Mouse (Mus musculus): ENCODE results near the gene 2810459M11Rik. TPM values are rescaled to one million over a fixed set of nuclear protein-coding genes. Genes with fewer than 3 reads are reported as not detected.

2810459M11Rik gene
- polyA plus RNA-seq, 1 experiment from 2014 or later = 0.48 TPM

- Histone ChIP-seq H3K27me3 (no peaks in the 10 kb centered on the region), H3K27ac (replicated peaks) (no peak overlapping the region), H3K4me2 (replicated peaks) (peak overlapping the region; percentile 53), H3K4me3 (peak overlapping the region; percentile 34), H3K9me3 (no peaks in the 10 kb centered on the region), H3K4me1 (peaks cover 2% of the 10 kb centered on the region; the same call in 1 of the 2 replicates), H3K9ac (replicated peaks) (peak overlapping the region; percentile 41; the same call in 1 of the 2 replicates), H3K36me3 (no peaks in the 10 kb centered on the region)
- 11% methylated on average over 21 of the region's 21 CpGs for WGBS
- peak; percentile 75 for ATAC-seq (ENCODE audit: low FRiP score, low read depth)
Observed at GRCm38 (mm10) chr1:86058856-86059769, 13.4 kb downstream of the 2810459M11Rik start.

GRCm38 (mm10) chr1:86062523-86062922 lies 16.9 kb downstream of the 2810459M11Rik start:
- Histone ChIP-seq H3K4me2 (replicated peaks) (no peak overlapping the region), H3K4me1 (peaks cover 16% of the 10 kb centered on the region), H3K27me3 (no peaks in the 10 kb centered on the region), H3K9ac (replicated peaks) (no peak overlapping the region), H3K4me3 (no peak overlapping the region), H3K9me3 (no peaks in the 10 kb centered on the region), H3K36me3 (no peaks in the 10 kb centered on the region), H3K27ac (replicated peaks) (no peak overlapping the region)
- ATAC-seq (ENCODE audit: low FRiP score, low read depth) = no peak
- WGBS = 90% methylated on average over 6 of the region's 6 CpGs

DNA sequence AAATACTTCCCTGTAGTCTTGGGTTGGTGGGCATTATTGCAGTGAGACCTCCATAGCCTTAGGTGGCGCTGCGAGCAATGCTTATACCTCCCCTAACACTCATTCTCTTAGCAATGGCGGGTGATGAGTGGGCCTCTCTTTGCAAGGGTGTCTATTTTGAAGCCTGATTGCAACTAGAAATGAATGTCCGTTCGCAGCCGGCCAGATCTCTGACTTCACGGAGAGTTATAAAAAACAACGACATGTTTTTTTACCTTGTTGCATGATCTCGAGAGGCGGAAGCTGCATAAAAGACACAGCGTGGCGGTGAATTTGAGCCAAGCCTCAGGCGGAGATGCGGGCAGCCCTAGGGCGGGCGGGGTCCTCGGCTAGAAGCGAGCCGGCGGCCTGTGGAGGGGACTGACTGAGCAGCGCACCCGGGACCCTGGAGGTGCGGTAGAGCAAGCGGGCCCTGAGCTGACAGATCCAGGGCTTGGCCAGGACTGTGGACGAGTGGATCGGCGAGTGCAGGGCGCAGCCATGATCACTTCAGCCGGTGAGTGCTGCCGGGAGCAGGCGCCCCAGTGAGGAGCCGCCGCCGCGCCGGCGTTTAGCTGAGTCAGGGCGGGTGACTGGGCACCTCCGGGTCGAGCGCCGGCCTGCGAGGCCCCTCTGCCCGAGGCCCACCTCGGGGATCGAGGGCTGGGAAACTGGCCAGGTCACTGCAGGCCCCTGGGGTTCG lies 18.8 kb downstream of the 2810459M11Rik start, which contains the start of gene Psmd1:
Gene Psmd1 (plus strand): TSS at position 117 of the 721 bp plus-strand sequence.
- peak within 1 kb of the TSS; percentile 79 for H3K27ac ChIP-seq (replicated peaks)
- no peaks in the 10 kb centered on the region for H3K27me3 ChIP-seq
- no peaks in the 10 kb centered on the region for H3K36me3 ChIP-seq
- peak; percentile 95 for ATAC-seq (ENCODE audit: low FRiP score, low read depth)
- 0% methylated on average over 47 of the region's 47 CpGs for WGBS
- H3K4me2 ChIP-seq (replicated peaks) = peak within 1 kb of the TSS; percentile 96
- peaks cover 13% of the 10 kb centered on the region for H3K4me1 ChIP-seq
- H3K4me3 ChIP-seq = peak within 1 kb of the TSS; percentile 97
- H3K9ac ChIP-seq (replicated peaks) = peak within 1 kb of the TSS; percentile 97
- H3K9me3 ChIP-seq = no peaks in the 10 kb centered on the region

GRCm38 (mm10) chr1:86076565-86076964 lies 30.9 kb downstream of the 2810459M11Rik start:
- Histone ChIP-seq H3K36me3 (peaks cover 70% of the 10 kb centered on the region), H3K9me3 (no peaks in the 10 kb centered on the region), H3K4me2 (replicated peaks) (no peak overlapping the region), H3K27me3 (no peaks in the 10 kb centered on the region), H3K4me3 (no peak overlapping the region), H3K4me1 (no peaks in the 10 kb centered on the region), H3K27ac (replicated peaks) (no peak overlapping the region), H3K9ac (replicated peaks) (no peak overlapping the region)
- 97% methylated on average over 2 of the region's 2 CpGs for WGBS
- no peak for ATAC-seq (ENCODE audit: low FRiP score, low read depth)

DNA sequence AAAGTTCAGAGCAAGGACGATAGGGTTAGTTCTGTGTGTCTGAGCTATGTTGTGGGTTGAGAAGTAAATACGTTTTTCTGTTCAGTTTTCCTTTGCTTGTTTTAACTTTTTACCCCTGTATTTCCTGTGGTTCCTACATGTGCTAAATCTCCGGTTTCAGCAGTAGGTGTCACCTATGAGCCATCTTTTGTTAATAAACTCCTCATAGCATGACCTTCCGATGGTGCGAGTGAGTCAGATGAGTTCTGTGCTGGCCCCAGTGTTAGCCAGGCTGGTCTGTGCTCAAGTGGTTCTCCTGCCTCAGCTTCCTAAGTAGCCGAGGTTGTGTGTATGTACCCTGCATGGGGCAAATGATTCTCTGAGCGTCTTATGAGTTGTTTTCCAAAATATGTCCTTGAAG lies 48.8 kb downstream of the 2810459M11Rik start:
- Histone ChIP-seq H3K9ac (replicated peaks) (no peak overlapping the region), H3K36me3 (peaks cover 72% of the 10 kb centered on the region), H3K27ac (replicated peaks) (no peak overlapping the region), H3K9me3 (no peaks in the 10 kb centered on the region), H3K27me3 (no peaks in the 10 kb centered on the region), H3K4me3 (no peak overlapping the region), H3K4me1 (no peaks in the 10 kb centered on the region), H3K4me2 (replicated peaks) (no peak overlapping the region)
- ATAC-seq (ENCODE audit: low FRiP score, low read depth) = no peak
- 86% methylated on average over 7 of the region's 7 CpGs for WGBS

DNA sequence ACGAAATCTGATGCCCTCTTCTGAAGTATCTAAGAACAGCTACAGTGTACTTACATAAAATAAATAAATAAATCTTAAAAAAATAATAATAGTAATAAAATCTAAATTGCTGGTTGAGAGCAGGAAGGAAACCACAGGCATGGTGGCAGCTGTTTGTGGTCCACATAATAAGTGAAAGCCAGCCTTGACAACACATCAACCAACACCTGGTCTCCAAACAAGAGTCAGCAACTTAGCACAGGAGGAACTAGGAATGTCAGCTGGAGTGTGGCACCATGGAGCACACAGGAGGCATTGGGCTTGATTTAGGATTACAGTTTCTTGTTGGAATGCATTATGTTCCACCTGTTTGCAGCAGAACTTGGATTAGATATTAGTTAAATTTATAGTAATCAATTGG lies 59.4 kb downstream of the 2810459M11Rik start:
- Histone ChIP-seq H3K36me3 (0 out of 2 replicates have a peak, but pooled peaks cover 4% of the 10 kb centered on the region), H3K27ac (replicated peaks) (no peak overlapping the region), H3K4me2 (replicated peaks) (no peak overlapping the region), H3K9me3 (no peaks in the 10 kb centered on the region), H3K27me3 (no peaks in the 10 kb centered on the region), H3K4me1 (no peaks in the 10 kb centered on the region), H3K4me3 (no peak overlapping the region), H3K9ac (replicated peaks) (no peak overlapping the region)
- 100% methylated on average over 1 of the region's 1 CpGs for WGBS
- ATAC-seq (ENCODE audit: low FRiP score, low read depth) = no peak

Other genes with a start within 250 kb of the 2810459M11Rik start
- gene Itm2c, start 151.6 kb upstream of the 2810459M11Rik start, polyA plus RNA-seq (2016; fragmentation: Nextera tagmentation; extraction: Ambion mirVana) = 146 and 163 TPM in 2 replicates
- gene 4933407L21Rik, start 117.4 kb upstream of the 2810459M11Rik start, polyA plus RNA-seq (2016; fragmentation: Nextera tagmentation; extraction: Ambion mirVana) = 2.4 and 3.0 TPM in 2 replicates
- gene Gpr55, start 84.9 kb upstream of the 2810459M11Rik start, polyA plus RNA-seq (2016; fragmentation: Nextera tagmentation; extraction: Ambion mirVana) = 0.05 and 0.08 TPM in 2 replicates
- gene Spata3, start 29.0 kb upstream of the 2810459M11Rik start, polyA plus RNA-seq (2016; fragmentation: Nextera tagmentation; extraction: Ambion mirVana) = 0.17 TPM in 1 of 2 replicates, not detected in the other
- 195 and 207 TPM in 2 replicates for gene Psmd1, start 18.5 kb downstream of the 2810459M11Rik start, polyA plus RNA-seq (2016; fragmentation: Nextera tagmentation; extraction: Ambion mirVana)
- 0.29 and 0.33 TPM in 2 replicates for gene Htr2b, start 66.1 kb downstream of the 2810459M11Rik start, polyA plus RNA-seq (2016; fragmentation: Nextera tagmentation; extraction: Ambion mirVana)
- not detected in 2 replicates for gene Gm21972, start 87.8 kb downstream of the 2810459M11Rik start, polyA plus RNA-seq (2016; fragmentation: Nextera tagmentation; extraction: Ambion mirVana)
- gene Armc9, start 108.9 kb downstream of the 2810459M11Rik start, polyA plus RNA-seq (2016; fragmentation: Nextera tagmentation; extraction: Ambion mirVana) = 37.9 and 41.2 TPM in 2 replicates

Data from midbrain, embryonic 12.5 days (tissue).